Mouse (Mus musculus): ENCODE measurements at regions not wholly inside any gene's neighbourhood (a gene's known extent, or its start where the extent isn't known, plus 50 kb on each side); places are given as distances from the start of the nearest gene placed in this dataset.

- no peak for DNase-seq (ENCODE audit: low read depth, low spot score)
These were observed 314.2 kb upstream of the 2610301B20Rik start for GRCm38 (mm10) chr4:10560078-10560477.

GRCm38 (mm10) chr4:10604513-10604912 lies 269.8 kb upstream of the 2610301B20Rik start:
- DNase-seq (ENCODE audit: low read depth, low spot score), result no peak

- no peak for DNase-seq (ENCODE audit: low read depth, low spot score)
These were observed 266.3 kb upstream of the 2610301B20Rik start for GRCm38 (mm10) chr4:10607855-10608576.

- no peak for DNase-seq (ENCODE audit: low read depth, low spot score)
These were observed 263.5 kb upstream of the 2610301B20Rik start for GRCm38 (mm10) chr4:10610784-10611183.

Data from A20 (cell line).